Mouse (Mus musculus) frontal cortex, postnatal 36 days (tissue): ENCODE results near the gene Fbxl18.

Experiments used
- DNase-seq, 2 experiments: peaks; one replicate each; pipeline ENCODE4 v3.0.0; 2022; ENCODE audit warnings: low spot score in 2 of 2

Fbxl18 gene

GRCm38 (mm10) chr5:142894918-142895613 lies at the start of gene Fbxl18:
Gene Fbxl18 (minus strand): TSS chr5:142895421.
- DNase-seq = peak; percentile 89 to 92

- no peak for DNase-seq
Measured at GRCm38 (mm10) chr5:142940393-142940792, 45.2 kb upstream of the Fbxl18 start.

- peak; percentile 23 to 47 for DNase-seq
Measured at GRCm38 (mm10) chr5:142937956-142938727, 42.9 kb upstream of the Fbxl18 start.

- peak; percentile 85 to 88 for DNase-seq
Measured at GRCm38 (mm10) chr5:142936336-142936719, 41.1 kb upstream of the Fbxl18 start.

- peak; percentile 74 to 78 for DNase-seq
Measured at GRCm38 (mm10) chr5:142935642-142936335, 40.6 kb upstream of the Fbxl18 start.

GRCm38 (mm10) chr5:142932731-142933130 lies 37.5 kb upstream of the Fbxl18 start:
- DNase-seq = no peak

GRCm38 (mm10) chr5:142932084-142932685 lies 37.0 kb upstream of the Fbxl18 start:
- peak; percentile 60 to 83 for DNase-seq

GRCm38 (mm10) chr5:142931241-142931745 lies 36.1 kb upstream of the Fbxl18 start:
- no peak for DNase-seq

GRCm38 (mm10) chr5:142929400-142929752 lies 34.2 kb upstream of the Fbxl18 start:
- no peak for DNase-seq

GRCm38 (mm10) chr5:142928749-142929399 lies 33.7 kb upstream of the Fbxl18 start:
- DNase-seq = peak; percentile 71 to 72

GRCm38 (mm10) chr5:142927341-142927930 lies 32.2 kb upstream of the Fbxl18 start:
- no peak for DNase-seq

GRCm38 (mm10) chr5:142926940-142927228 lies 31.7 kb upstream of the Fbxl18 start:
- DNase-seq = no peak

- no peak for DNase-seq
Measured at GRCm38 (mm10) chr5:142926204-142926939, 31.2 kb upstream of the Fbxl18 start.

GRCm38 (mm10) chr5:142924336-142924959 lies 29.2 kb upstream of the Fbxl18 start:
- no peak for DNase-seq

- no peak for DNase-seq
Measured at GRCm38 (mm10) chr5:142923781-142924180, 28.6 kb upstream of the Fbxl18 start.

- DNase-seq = no peak
Measured at GRCm38 (mm10) chr5:142922251-142922650, 27.0 kb upstream of the Fbxl18 start.

- no peak for DNase-seq
Measured at GRCm38 (mm10) chr5:142921074-142921459, 25.8 kb upstream of the Fbxl18 start.

GRCm38 (mm10) chr5:142920311-142921073 lies 25.3 kb upstream of the Fbxl18 start:
- no peak for DNase-seq

GRCm38 (mm10) chr5:142917402-142917801 lies 22.2 kb upstream of the Fbxl18 start:
- no peak for DNase-seq
